Mouse (Mus musculus): ENCODE measurements around the gene Cemip. TPM values are rescaled to one million over a fixed set of nuclear protein-coding genes. Genes with fewer than 3 reads are reported as not detected.

The Cemip gene
- total and polyA plus RNA-seq, 2 experiments from 2014 or later: 0.60 to 8.2 TPM

GRCm38 (mm10) chr7:83965181-83965580 lies 121.1 kb downstream of the Cemip start:
- Histone ChIP-seq H3K9ac (replicated peaks; ENCODE audit: low read length, poor library complexity, severe bottlenecking) (no peak overlapping the region), H3K27ac (ENCODE audit: low read depth, low read length) (no peak overlapping the region), H3K9me3 (ENCODE audit: low read length) (no peaks in the 10 kb centered on the region), H3K4me1 (ENCODE audit: insufficient read depth, low read length) (no peaks in the 10 kb centered on the region), H3K4me3 (ENCODE audit: low read depth, low read length) (no peak overlapping the region), H3K27me3 (ENCODE audit: insufficient read depth, low read length) (no peaks in the 10 kb centered on the region), H3K36me3 (ENCODE audit: insufficient read depth, low read length) (no peaks in the 10 kb centered on the region), H3K4me2 (ENCODE audit: low read depth, low read length, poor library complexity, severe bottlenecking) (no peak overlapping the region)
- no peak for ATAC-seq (ENCODE audit: low FRiP score)
- no peak for TF ChIP-seq CTCF (IDR thresholded peaks at IDR 0.05)
- no peak for DNase-seq (ENCODE audit: low spot score)

GRCm38 (mm10) chr7:83952511-83952910 lies 133.8 kb downstream of the Cemip start:
- no peak for ATAC-seq (ENCODE audit: low FRiP score)

GRCm38 (mm10) chr7:83951327-83951726 lies 135.0 kb downstream of the Cemip start:
- 94% methylated on average over 14 of the region's 14 CpGs for WGBS
- no peak for ATAC-seq (ENCODE audit: low FRiP score)

More at GRCm38 (mm10) chr7:83952511-83952910, 133.8 kb downstream of the Cemip start:
- no peaks in the 10 kb centered on the region for H3K36me3 ChIP-seq (ENCODE audit: insufficient read depth, low read length)
- no peaks in the 10 kb centered on the region for H3K27me3 ChIP-seq (ENCODE audit: insufficient read depth, low read length)
- no peak overlapping the region for H3K4me3 ChIP-seq (ENCODE audit: low read depth, low read length)
- no peak overlapping the region for H3K4me2 ChIP-seq (ENCODE audit: low read depth, low read length, poor library complexity, severe bottlenecking)
- DNase-seq (ENCODE audit: low spot score): no peak
- TF ChIP-seq CTCF (IDR thresholded peaks at IDR 0.05): no peak
- H3K4me1 ChIP-seq (ENCODE audit: insufficient read depth, low read length): no peaks in the 10 kb centered on the region
- H3K9ac ChIP-seq (replicated peaks; ENCODE audit: low read length, poor library complexity, severe bottlenecking): no peak overlapping the region
- H3K27ac ChIP-seq (ENCODE audit: low read depth, low read length): no peak overlapping the region
- WGBS: 87% methylated on average over 9 of the region's 9 CpGs
- H3K9me3 ChIP-seq (ENCODE audit: low read length): no peaks in the 10 kb centered on the region

GRCm38 (mm10) chr7:83949662-83950061 lies 136.6 kb downstream of the Cemip start:
- ATAC-seq (ENCODE audit: low FRiP score): no peak

More at GRCm38 (mm10) chr7:83951327-83951726, 135.0 kb downstream of the Cemip start:
- no peaks in the 10 kb centered on the region for H3K36me3 ChIP-seq (ENCODE audit: insufficient read depth, low read length)
- H3K27ac ChIP-seq (ENCODE audit: low read depth, low read length): no peak overlapping the region
- H3K9me3 ChIP-seq (ENCODE audit: low read length): no peaks in the 10 kb centered on the region
- H3K4me3 ChIP-seq (ENCODE audit: low read depth, low read length): no peak overlapping the region
- H3K27me3 ChIP-seq (ENCODE audit: insufficient read depth, low read length): no peaks in the 10 kb centered on the region
- TF ChIP-seq CTCF (IDR thresholded peaks at IDR 0.05): no peak
- H3K9ac ChIP-seq (replicated peaks; ENCODE audit: low read length, poor library complexity, severe bottlenecking): no peak overlapping the region
- H3K4me1 ChIP-seq (ENCODE audit: insufficient read depth, low read length): no peaks in the 10 kb centered on the region
- no peak for DNase-seq (ENCODE audit: low spot score)
- H3K4me2 ChIP-seq (ENCODE audit: low read depth, low read length, poor library complexity, severe bottlenecking): no peak overlapping the region

GRCm38 (mm10) chr7:83948743-83949142 lies 137.6 kb downstream of the Cemip start:
- H3K9ac ChIP-seq (replicated peaks; ENCODE audit: low read length, poor library complexity, severe bottlenecking): no peak overlapping the region
- WGBS: 76% methylated on average over 7 of the region's 7 CpGs
- H3K4me2 ChIP-seq (ENCODE audit: low read depth, low read length, poor library complexity, severe bottlenecking): no peak overlapping the region
- TF ChIP-seq CTCF (IDR thresholded peaks at IDR 0.05): no peak
- H3K27me3 ChIP-seq (ENCODE audit: insufficient read depth, low read length): no peaks in the 10 kb centered on the region
- H3K27ac ChIP-seq (ENCODE audit: low read depth, low read length): no peak overlapping the region
- no peak for ATAC-seq (ENCODE audit: low FRiP score)
- no peaks in the 10 kb centered on the region for H3K36me3 ChIP-seq (ENCODE audit: insufficient read depth, low read length)
- no peak overlapping the region for H3K4me3 ChIP-seq (ENCODE audit: low read depth, low read length)
- no peak for DNase-seq (ENCODE audit: low spot score)
- no peaks in the 10 kb centered on the region for H3K9me3 ChIP-seq (ENCODE audit: low read length)
- H3K4me1 ChIP-seq (ENCODE audit: insufficient read depth, low read length): no peaks in the 10 kb centered on the region

More at GRCm38 (mm10) chr7:83949662-83950061, 136.6 kb downstream of the Cemip start:
- no peak overlapping the region for H3K9ac ChIP-seq (replicated peaks; ENCODE audit: low read length, poor library complexity, severe bottlenecking)
- H3K4me2 ChIP-seq (ENCODE audit: low read depth, low read length, poor library complexity, severe bottlenecking): no peak overlapping the region
- no peak overlapping the region for H3K4me3 ChIP-seq (ENCODE audit: low read depth, low read length)
- WGBS: 59% methylated on average over 6 of the region's 6 CpGs
- no peak for TF ChIP-seq CTCF (IDR thresholded peaks at IDR 0.05)
- no peaks in the 10 kb centered on the region for H3K27me3 ChIP-seq (ENCODE audit: insufficient read depth, low read length)
- H3K4me1 ChIP-seq (ENCODE audit: insufficient read depth, low read length): no peaks in the 10 kb centered on the region
- no peak for DNase-seq (ENCODE audit: low spot score)
- no peak overlapping the region for H3K27ac ChIP-seq (ENCODE audit: low read depth, low read length)
- H3K9me3 ChIP-seq (ENCODE audit: low read length): no peaks in the 10 kb centered on the region
- H3K36me3 ChIP-seq (ENCODE audit: insufficient read depth, low read length): no peaks in the 10 kb centered on the region

- H3K27me3 ChIP-seq (ENCODE audit: insufficient read depth, low read length): no peaks in the 10 kb centered on the region
- ATAC-seq (ENCODE audit: low FRiP score) (no peak), DNase-seq (ENCODE audit: low spot score) (no peak)
- no peak overlapping the region for H3K9ac ChIP-seq (replicated peaks; ENCODE audit: low read length, poor library complexity, severe bottlenecking)
- H3K4me3 ChIP-seq (ENCODE audit: low read depth, low read length): no peak overlapping the region
- H3K4me1 ChIP-seq (ENCODE audit: insufficient read depth, low read length): no peaks in the 10 kb centered on the region
- H3K36me3 ChIP-seq (ENCODE audit: insufficient read depth, low read length): no peaks in the 10 kb centered on the region
- no peak overlapping the region for H3K4me2 ChIP-seq (ENCODE audit: low read depth, low read length, poor library complexity, severe bottlenecking)
- WGBS: 87% methylated on average over 8 of the region's 8 CpGs
- H3K27ac ChIP-seq (ENCODE audit: low read depth, low read length): no peak overlapping the region
- no peak for TF ChIP-seq CTCF (IDR thresholded peaks at IDR 0.05)
- no peaks in the 10 kb centered on the region for H3K9me3 ChIP-seq (ENCODE audit: low read length)
Measured at GRCm38 (mm10) chr7:83941701-83942101, 144.6 kb downstream of the Cemip start.

Data from midbrain, postnatal 0 days (tissue).